Mouse (Mus musculus) urinary bladder, postnatal 36 days (tissue): Measurements from ENCODE around the gene Eif4g1.

Source experiments
- DNase-seq, 2 experiments: peaks; one replicate each; pipeline ENCODE4 v3.0.0; 2022; ENCODE audit warnings: low spot score in 2 of 2, mixed read lengths in 1 of 2

Eif4g1 gene

GRCm38 (mm10) chr16:20726384-20726783 lies 58.3 kb downstream of the Eif4g1 start:
- DNase-seq: no peak

DNA sequence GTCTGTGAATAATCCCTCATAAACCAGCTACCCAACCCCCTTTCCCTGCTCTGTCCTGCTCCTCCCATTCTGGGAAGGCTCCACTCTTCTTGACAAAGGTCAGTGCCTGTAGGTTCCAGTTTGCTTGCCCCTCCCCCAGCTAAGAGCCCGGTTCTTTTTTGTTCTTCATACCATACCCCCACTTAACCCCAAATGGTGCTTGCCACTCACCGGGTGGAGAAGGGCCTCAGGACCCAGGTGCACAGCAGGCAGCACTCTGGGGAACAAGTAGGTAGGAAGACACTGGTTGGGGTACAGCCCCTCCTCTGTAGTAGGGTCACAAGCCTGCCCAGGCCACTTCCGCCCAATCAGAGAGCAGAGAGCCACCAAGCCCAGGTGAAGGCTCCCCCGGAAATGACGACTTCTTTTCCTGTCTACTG lies 62.2 kb downstream of the Eif4g1 start:
- no peak for DNase-seq

DNA sequence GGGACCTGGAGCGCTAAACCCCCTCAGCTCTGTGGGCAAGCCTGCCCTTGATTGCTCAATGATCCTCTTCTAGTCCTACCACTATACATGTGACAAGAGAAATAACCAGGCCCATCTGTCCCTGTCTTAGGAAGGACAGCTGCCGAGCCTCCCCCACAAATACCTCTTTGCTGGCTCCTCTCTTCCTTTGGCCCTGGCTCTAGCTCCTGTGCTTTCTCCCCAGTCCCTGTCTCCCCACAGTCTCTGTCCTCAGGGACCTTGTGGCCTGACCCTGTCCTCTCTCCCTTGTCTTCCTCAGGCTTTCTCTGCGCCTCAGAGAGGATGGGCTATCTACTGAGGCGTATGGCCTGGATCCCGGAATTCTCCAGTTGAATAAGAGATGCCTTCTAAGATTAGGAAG lies 63.6 kb downstream of the Eif4g1 start:
- no peak for DNase-seq

GRCm38 (mm10) chr16:20732251-20732924 lies 64.3 kb downstream of the Eif4g1 start:
- DNase-seq: no peak

- DNase-seq: peak in 1 of 2 experiments; percentile 58
Observed at GRCm38 (mm10) chr16:20732925-20733730, 65.0 kb downstream of the Eif4g1 start, which contains the start of gene Chrd. Chrd (plus strand) TSS chr16:20733127.

DNA sequence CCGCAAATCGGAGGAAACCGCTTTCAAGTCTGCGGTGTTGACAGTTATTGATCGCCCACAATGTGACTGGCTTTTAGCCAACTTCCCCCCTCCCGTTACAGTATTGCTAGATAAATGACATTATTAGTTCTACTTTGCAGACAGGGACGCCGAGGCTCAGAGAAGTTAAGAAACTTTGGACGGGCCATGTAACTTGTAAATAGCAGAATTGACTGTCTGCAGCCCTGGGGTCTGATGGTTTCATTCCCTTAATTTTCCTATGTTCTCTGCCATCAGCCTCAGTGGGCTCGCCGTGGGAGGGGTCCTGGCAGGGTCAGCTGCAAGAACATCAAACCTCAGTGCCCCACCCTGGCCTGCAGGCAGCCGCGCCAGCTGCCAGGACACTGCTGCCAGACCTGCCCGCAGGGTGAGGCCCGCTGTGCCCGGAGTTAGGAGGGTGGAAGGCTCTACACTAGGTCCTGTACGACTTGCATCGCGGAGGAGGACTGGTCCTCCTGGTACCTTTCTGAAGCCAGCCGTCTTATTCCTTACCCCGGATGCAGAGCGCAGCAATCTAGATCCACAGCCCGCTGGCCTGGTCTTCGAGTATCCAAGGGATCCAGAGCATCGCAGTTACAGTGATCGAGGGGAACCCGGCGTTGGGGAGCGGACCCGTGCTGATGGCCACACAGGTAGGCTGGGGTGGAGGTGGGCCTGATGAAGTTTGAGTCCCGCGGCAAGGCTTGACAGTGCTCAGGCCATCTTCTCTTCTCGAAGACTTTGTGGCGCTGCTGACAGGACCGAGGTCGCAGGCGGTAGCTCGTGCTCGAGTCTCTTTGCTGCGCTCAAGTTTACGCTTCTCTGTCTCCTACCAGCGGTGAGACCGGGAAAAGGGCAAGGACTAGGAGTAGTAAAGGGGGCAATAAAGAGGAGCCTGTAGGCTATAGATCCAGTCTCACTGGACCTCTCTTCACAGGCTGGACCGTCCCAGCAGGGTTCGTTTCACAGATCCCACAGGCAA lies 65.9 kb downstream of the Eif4g1 start, which contains the start of gene Thpo:
Gene Thpo (minus strand): TSS at position 781 of the 1,000 bp plus-strand sequence.
- no peak for DNase-seq

DNA sequence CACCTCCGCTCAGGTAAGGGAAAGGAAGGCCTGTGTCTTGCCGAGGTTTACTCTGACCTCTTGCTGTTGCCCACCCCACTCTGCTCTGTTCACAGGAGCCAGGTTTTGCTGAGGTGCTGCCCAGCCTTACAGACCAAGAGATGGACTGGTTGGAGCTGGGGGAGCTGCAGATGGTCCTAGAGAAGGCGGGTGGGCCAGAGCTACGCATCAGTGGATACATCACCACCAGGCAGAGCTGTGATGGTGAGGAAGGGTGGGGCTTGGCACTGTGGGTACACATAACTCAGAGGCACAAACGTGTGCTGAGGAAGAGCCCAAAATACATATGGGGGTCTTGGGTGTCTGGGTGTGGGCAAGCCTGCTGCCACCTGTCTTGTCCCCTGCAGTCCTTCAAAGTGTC lies 67.5 kb downstream of the Eif4g1 start:
- DNase-seq: no peak

DNA sequence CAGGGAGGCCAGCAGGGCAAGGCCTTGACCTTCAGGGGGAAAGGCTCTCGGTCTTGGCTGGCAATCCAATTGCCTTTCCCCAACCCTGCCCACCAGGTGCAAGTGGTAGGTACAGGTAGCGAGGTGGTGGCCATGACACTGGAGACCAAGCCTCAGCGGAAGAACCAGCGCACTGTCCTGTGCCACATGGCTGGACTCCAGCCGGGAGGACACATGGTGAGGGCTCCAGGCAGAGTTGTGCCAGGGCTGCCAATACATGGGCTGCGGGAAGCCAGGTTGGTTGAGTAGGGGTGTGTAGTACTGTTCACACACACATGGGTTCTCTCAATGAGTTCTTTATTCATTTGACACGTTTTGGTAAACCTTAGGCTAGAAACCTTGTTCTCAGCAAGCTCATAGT lies 68.1 kb downstream of the Eif4g1 start:
- no peak for DNase-seq

GRCm38 (mm10) chr16:20736823-20737222 lies 68.7 kb downstream of the Eif4g1 start:
- no peak for DNase-seq

- no peak for DNase-seq
Observed at GRCm38 (mm10) chr16:20739845-20740244, 71.7 kb downstream of the Eif4g1 start.
